Mouse (Mus musculus) spleen, embryonic (tissue): Measurements from ENCODE around the gene Gal3st1.
"Not testable (repeated sequence)": the region's sequence is repeated elsewhere in the genome, so short reads cannot be mapped to it uniquely, and the experiment has no call there.

Experiments
- CTCF ChIA-PET: fragments of 350-600 bp; sonication (Branson Sonifier 250); formaldehyde crosslinking; loops from one replicate; lab custom pipeline; 2022; lab: Charles Lee

The Gal3st1 gene

DNA sequence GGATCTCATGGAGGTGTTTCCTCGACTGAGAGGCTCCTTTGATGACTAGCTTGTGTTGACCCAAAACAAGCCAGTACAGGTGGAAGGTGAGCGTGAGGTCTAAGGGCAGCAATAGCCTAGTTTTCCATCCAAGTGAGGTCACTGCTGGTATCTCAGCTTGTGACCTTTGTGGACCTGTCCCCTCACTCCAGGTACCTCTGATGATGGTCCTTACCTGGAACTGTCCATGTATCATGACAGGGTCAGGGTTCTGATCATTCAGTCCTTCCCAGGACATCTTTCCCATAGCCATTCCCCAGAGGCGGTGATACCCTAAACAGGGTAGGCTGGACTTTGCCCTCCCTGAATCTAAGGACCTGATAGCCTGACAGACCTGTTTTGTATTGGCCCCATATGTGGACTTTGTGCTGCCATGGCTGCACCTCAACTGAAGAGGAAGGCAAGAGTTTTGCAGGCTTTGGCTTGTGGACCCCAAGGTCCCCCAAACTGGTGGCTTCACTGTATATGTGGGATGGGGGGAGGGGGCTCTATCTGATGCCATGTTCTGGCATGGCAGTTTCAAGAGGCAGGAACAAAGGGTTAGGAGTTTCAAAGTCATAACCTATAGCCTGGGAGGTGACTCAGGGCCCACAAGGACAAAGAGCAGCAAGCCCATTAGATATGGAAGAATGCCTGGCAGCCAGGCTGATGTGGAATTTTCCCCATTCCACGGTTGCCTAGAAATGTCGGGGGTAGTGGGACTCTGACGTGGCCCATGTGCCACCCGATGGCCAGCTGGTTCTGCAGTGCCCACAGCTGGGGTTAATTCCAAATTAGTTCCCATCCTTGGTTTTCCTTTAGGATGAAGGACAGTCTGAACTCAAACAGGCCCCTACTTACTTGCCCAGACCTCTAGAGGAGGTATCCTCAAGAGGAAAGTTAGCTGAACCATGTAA lies 894 bp upstream of the Gal3st1 start:
- CTCF ChIA-PET = no interaction called here

DNA sequence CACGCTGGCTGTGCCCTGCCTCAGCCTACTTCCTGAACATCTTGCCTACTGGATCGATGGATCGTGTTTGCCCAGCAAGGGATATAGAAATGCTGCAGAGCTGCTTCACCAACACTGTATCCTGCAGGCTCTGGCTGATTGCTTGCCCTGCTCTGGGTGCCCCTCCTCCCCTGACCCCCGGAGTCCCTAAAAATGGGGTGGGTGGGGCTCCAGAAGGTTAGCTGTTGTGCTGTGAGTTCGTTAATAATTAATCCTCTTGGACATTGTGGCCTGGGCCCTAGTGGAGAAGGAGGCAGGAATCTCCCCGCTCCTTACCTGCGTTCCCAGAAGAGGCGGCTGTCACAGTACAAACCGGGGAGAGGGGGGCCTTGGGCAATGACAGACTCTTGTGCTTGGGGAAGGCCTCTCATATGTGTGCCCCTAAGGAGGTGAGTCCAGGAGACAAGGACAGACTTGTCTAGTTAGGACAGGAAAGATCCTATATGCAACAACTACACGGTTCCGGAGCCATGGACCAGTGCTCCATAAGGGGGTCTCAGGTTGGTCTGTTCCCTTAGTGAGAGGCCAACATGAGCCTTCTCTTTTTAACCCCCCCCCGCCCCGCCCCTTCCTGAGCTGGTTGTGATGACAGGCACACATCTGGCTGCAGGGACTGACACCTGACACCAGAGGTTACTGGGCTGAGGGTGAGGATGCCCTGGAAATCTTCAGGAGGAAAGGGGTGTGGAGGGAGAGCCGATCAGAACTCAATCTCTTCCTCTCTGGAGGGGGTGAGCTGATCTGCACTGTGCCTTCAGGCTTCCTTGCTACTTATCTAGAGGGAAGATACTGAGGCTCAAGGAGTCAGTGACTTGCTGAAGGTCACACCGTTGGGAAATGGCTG lies 668 bp downstream of the Gal3st1 start:
- CTCF ChIA-PET = interaction anchor here (0.6 kb wide), 1 partner anchor 432 kb away, joined by 6 read pairs; no protein-coding TSS in a partner anchor

DNA sequence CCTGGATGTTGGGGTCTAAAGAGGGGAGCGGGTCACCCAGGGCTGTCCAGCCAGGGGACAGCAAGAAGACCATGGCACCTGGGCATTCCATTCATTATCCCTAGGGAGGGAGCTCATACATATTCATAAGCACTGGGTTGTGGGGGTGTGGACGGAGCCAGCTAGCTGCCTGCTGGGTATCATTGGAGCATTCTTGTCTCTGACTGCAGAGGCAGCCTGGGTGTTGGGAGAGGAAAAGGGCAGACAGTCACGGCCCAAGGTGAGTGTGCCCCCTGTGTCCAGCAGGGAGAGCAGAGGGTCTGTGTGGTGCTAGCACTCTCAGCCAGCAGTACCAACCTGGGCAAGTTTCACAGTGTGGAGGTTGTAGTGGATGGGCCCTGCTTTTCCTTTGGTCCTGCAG lies 6.3 kb downstream of the Gal3st1 start:
- CTCF ChIA-PET = no interaction called here

DNA sequence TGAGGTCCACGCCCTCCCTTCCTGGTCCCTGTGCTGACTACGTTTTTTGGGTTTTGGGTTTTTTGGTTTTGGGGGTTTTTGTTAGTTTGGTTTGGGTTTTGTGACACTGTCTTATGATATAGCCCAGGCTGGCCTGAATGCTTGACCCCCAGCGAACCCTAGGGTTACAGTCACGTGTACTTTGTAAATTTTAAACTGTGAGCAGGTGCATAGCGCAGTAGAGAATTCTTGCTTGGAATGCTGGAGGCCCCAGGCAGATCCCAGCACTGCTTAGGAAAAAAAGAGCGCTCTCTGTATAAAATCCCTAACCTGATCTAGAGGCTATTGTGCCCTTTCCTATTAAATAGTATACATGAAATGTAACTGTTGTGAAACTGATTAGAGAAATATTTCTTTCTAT lies 9.7 kb downstream of the Gal3st1 start:
- CTCF ChIA-PET = no interaction called here

DNA sequence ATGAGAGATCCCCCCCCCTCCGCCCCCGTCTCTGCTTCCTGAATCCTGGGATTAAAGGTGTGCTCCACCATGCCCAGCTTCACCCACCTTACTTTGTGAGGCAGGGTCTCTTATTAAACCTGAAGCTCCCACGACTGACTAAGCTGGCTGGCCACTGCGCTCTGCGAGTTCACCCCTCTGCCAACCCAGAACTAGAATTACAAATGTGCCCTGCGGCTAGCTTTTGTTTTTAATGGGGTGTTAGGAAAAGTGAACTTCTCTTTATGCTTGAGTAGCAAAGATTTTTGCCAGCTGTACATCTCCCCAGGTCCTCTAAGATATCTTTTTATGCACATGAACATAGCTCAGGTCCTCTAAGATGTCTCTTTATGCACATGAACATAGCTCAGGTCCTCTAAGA lies 10.5 kb downstream of the Gal3st1 start:
- CTCF ChIA-PET = no interaction called here

DNA sequence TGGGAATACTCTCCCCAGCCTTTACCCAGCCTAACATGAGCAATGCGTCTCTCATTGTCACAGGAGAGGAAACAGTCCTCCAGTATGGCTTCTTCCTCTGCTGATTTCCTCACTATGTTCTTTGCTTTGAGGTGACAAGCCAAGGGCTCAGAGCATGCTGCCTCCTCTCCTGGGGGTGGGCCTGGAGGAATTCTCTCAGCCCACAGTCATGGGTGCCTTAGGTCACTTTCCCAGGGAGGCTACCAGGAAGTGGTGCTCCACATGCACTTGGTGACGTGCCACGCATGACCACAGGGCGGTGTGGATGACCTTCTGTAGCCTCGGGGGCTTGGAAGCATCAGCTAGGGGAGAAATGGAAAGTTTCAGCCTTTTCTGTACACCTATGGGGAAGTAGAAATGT lies 12.1 kb downstream of the Gal3st1 start:
- CTCF ChIA-PET = no interaction called here

DNA sequence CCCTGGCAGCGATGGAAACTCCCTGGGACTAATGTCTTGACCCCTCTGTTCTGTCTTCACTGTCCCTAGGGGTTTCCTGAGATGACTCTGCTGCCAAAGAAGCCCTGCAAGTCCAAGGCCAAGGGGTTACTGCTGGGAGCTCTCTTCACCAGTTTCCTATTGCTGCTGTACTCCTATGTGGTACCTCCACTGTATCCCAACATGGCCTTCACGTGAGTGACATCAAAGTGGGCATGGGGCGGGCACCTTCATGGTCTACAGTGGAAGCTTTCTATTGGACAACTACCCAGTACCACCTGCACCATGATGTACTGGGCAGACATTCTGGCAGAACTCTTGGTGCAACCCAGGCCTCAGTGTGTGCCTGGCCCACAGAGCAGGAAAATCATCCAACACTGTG lies 13.4 kb downstream of the Gal3st1 start:
- CTCF ChIA-PET = no interaction called here

DNA sequence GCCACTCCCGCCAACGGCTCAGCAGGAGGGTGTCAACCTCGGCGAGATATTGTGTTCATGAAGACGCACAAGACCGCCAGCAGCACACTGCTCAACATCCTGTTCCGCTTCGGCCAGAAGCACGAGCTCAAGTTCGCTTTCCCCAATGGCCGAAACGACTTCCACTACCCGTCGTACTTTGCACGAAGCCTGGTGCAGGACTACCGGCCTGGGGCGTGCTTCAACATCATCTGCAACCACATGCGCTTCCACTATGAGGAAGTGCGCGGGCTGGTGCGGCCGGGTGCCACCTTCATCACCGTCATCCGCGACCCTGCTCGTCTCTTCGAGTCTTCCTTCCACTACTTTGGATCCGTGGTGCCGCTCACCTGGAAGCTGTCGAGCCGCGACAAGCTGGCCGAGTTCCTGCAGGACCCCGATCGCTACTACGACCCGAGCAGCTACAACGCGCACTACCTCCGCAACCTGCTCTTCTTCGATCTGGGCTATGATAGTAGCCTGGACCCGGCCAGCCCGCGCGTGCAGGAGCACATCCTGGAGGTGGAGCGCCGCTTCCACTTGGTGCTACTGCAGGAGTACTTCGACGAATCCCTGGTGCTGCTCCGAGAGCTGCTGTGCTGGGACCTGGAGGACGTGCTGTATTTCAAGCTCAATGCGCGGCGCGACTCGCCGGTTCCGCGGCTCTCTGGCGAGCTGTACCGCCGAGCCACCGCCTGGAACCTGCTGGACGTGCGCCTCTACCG lies 14.7 kb downstream of the Gal3st1 start:
- CTCF ChIA-PET = no interaction called here

DNA sequence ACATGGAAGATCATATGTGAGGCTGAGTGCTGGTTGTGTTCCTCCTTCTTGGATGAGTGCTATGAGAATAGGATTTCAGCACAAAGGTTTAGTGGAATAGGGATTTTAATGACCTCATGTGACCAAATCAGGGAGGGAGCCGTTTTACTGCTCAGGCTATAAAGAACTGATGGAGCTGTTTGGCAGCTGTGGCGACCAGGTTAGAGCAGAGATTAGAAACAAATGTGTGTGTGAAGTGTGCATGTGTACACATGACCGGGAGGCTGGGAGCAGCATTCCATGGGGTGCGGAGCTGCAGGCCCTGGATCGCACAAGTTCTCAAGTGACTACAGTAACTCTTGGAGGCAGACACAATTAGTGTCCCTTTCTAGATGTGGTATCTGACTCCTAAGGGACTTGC lies 16.1 kb downstream of the Gal3st1 start:
- CTCF ChIA-PET = no interaction called here

DNA sequence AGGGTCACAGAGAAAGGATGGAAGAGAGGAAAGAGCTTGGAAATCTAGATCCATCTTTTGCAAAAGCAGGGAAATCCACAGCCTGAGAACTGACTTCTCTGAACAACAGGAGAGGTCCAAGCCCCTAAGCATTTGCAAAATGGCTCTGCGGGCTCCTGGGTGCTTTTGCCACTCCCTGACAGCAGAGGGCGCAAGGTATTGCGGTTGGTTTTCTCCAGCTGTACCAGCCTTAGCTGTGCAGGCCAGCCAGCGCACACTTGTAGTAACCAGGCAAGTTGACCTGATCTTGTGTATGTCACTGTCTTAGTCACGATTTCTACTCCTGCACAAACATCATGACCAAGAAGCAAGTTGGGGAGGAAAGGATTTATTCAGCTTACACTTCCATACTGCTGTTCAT lies 18.2 kb downstream of the Gal3st1 start:
- CTCF ChIA-PET = no interaction called here

DNA sequence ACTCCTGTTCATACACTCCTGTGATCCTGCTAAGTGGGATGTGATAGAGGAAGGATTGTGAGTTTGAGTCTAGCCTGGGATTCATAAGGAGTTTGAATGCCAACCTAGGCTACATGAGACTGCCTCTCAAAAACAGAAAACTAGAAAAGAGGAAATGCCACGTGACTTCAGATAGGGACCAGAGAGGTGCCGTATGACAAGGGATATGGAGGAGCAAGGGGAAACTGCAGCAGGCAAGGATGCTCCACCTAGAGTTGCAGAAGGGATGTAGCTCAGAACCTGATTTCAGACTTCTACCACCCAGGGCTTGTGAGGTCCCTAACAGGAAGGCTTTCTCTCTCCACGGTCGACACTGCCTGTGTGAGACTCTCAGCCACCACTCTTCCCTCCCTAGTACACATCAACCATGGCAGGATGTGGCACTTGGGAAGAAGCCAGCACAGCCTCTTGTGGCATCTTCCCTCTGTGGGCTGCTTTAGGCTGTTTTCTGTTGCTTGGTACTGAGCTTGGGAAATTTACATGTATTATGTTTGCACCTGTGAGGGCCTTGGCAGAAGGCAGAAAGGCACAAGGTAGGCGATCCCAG lies 21.9 kb downstream of the Gal3st1 start:
- CTCF ChIA-PET = no interaction called here

DNA sequence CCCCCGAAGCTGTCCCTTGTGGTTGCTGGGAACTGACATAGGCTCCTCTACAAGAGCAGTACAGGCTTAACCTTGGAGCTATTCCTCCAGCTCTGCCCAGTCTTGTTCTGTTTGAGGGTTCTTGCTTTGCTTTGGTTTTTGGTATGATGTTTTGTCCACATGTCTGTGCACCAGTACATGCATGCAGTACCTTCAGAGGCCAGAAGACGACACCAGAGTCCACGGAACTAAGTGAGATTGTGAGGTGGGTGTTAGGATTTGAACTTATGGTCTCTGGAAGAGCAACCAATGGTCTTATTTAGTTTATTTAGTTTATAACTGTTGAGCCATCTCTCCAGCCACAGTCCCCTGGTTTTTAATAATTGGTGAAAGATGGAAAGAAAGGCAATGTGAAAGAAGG lies 23.0 kb downstream of the Gal3st1 start:
- CTCF ChIA-PET = no interaction called here

DNA sequence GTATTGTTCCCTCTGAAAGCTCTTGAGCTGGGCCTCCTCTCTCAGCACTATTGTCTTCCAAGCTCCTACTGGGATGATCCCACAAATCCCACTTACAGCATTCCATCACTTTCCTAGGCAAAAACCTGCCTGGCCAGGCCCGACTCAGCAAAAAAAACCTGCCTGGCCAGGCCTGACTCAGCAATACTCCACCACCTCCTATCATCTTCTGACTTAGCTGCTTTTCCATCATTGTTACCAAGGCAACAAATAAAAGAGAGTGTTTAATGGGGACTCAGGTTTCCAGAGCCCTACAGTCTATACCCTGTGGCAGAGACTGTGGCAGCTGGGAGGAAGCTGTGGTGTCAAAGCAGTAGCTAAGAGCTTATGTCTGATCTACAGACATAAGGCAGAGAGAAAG lies 29.2 kb downstream of the Gal3st1 start:
- CTCF ChIA-PET = no interaction called here

DNA sequence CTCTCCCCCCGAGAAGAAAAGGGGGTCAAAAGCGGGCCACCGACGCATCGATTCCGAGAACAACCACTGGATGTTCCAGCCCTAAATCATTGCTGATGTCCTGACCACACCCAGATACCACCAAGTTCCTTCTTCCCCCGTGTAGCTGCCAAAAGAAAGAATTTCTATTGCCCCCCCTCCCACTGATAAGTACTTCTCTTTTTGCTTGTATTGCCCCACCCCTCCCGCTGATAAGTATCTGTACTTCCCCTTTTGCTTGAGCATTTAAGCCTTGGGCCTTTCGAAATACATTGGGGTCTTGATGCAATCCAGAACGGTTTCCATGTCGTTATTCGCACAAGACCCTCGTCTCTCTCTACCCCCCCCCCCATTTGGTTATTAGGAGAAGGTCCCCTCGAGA lies 32.4 kb downstream of the Gal3st1 start:
- CTCF ChIA-PET = not testable (repeated sequence)

DNA sequence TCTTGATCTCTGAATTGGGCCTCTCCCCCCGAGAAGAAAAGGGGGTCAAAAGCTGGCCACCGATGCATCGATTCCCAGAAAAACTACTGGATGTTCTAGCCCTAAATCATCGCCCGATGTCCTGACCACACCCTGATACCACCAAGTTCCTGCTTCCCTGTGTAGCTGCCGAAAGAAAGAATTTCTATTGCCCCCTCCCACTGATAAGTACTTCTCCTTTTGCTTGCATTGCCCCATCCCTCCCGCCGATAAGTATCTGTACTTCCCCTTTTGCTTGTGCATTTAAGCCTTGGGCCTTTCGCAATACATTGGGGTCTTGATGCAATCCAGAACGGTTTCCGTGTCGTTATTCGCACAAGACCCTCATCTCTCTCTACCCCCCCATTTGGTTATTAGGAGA lies 38.7 kb downstream of the Gal3st1 start:
- CTCF ChIA-PET = not testable (repeated sequence)

DNA sequence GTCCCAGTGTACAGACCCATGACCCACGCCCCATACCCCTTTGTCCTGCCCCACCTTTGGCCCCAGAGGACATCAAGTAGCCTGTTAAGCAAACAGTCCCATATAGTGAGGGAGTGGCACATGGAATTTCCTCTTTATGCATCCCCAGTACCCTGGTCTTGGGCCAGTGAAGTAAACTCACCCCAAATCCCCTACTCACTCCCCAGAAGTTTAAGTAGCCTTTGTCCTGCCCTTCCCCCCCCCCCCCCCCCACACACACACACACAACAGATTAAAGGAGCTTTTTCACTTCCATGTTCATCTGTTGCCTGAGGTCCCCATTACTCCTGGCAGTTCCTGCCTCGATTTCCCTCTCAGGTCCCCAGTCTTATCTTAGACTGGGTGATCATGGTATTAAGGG lies 39.9 kb downstream of the Gal3st1 start:
- CTCF ChIA-PET = no interaction called here

DNA sequence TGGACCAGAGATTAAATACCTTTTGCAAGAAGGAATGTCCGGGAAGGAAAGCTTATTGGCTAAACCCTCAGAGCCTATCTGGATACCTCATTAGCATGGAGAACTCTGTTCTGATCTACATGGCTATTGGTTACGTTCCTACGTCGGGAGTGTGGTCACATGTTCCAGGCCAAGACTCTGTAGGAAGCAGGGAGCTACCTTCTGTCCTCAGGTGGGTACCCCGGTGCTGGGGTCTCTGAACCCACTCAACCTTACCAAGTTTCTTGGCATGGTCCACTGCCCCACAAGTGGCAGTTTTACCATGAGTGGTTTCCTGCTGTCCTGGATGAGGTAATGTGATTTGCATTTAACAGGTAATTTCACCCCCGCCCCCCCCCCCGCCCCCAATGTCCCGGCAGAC lies 43.6 kb downstream of the Gal3st1 start:
- CTCF ChIA-PET = no interaction called here

DNA sequence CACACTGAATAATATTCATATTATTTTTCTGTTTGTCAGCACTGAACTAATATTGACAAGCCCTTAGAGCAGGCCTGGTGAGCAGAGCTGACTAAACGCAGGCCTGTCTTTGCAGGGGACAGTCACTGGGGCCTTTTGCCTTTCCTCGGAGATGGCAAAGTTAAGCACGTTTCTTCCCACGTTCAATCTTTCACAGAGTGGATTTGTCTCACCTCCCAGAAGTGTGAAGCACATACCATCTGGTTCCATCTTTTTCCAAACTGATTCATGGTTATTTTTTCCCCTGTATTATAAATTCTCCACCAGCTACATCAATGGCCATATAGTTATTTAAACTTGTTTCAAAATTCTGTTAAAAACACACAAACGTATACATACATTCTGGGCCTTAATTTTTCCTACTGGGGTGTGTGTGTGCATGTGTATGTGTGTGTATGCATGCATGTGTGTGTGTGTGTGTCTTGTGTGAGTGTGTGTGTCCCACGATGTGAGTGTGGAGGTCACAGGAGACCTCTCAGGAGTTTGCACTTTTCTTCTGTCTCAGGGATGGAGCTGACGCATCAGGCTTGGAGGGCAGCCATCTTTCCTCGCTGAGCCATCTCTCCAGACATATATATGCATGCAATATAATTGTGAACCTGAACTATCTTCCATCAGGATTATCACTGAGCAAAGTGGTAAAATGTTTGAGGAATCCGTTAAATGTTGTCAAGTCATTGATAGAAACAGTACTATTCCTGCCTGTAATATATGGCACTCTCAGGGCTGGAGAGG lies 44.3 kb downstream of the Gal3st1 start:
- CTCF ChIA-PET = no interaction called here

DNA sequence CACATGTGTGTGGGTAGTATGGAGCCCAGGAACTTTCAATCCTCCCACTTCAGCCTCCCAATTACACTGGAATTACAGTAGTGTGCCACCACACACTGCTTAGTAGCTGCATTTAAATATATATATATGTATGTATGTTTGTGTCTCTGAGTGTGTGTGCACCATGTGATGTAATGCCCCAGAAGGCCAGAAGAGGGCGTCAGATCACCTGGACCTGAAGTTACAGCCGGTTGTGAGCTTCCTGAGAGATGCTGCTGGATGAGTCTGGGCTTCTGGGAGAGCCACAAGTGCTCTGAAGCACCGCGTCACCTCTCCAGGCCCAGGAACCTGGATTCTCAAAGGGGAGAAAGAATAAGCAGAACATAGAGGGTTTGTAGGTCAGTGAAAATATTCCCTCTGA lies 45.9 kb downstream of the Gal3st1 start:
- CTCF ChIA-PET = no interaction called here

DNA sequence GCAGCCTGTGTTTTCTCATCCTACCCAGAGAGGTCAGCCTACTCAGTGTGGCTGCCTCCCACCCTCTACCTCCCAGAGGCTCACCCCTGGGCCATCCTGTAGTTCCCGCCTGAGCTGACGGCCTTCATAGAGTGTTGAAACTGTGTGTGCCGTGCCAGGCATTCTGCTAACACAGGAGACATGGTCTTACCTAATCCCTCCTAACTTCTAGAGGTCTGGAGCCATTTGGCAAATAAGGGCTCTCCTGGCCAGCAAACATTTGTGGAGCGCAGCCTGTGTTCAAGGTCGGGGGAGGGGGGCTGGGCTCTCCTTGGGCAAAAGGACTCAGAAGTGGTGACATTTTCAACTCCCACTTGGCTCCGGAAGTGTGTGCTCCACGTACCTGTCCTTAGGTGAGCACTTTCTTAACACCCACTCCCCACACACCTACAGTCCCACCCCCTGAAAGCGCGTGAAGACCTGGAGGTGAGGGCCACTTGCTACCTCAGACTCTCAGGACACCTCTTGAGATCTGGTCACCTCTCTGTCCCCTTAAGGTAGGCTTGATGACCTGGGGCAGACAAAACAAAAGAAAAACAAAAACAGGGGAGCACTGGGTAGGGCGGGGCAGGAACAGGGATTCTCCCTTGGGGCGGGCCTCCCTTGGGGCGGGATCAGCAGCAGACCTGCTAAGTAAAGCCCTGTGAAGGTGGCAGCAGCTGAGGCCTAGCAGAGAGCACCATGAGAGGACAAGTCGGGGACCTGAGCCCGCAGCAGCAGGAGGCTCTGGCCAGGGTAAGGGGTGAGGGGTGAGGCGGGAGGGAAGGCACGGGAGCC lies 47.9 kb downstream of the Gal3st1 start, which contains the start of gene Sec14l4:
Gene Sec14l4, plus strand, starts transcription at position 337 of the 816 bp plus-strand sequence.
- CTCF ChIA-PET = no interaction called here
